Mouse (Mus musculus) ovary, postnatal 14 days (tissue): ENCODE results near the gene Rasgef1b.

ENCODE experiments used
- DNase-seq: peaks from one replicate; pipeline ENCODE4 v3.0.0; 2022; ENCODE audit warnings: low spot score

The Rasgef1b gene

GRCm38 (mm10) chr5:99728649-99729212 lies at the start of gene Rasgef1b:
Gene Rasgef1b, minus strand, starts transcription at chr5:99729065.
- peak; percentile 66 for DNase-seq

- no peak for DNase-seq
These were observed 46.5 kb upstream of the Rasgef1b start for GRCm38 (mm10) chr5:99775342-99775741.

- no peak for DNase-seq
These were observed 44.4 kb upstream of the Rasgef1b start for GRCm38 (mm10) chr5:99773265-99773664.

GRCm38 (mm10) chr5:99764246-99764645 lies 35.4 kb upstream of the Rasgef1b start:
- no peak for DNase-seq

- DNase-seq, result no peak
These were observed 30.0 kb upstream of the Rasgef1b start for GRCm38 (mm10) chr5:99758859-99759258.

GRCm38 (mm10) chr5:99753843-99754242 lies 25.0 kb upstream of the Rasgef1b start:
- no peak for DNase-seq

- no peak for DNase-seq
These were observed 24.5 kb upstream of the Rasgef1b start for GRCm38 (mm10) chr5:99753368-99753767.

- no peak for DNase-seq
These were observed 23.9 kb upstream of the Rasgef1b start for GRCm38 (mm10) chr5:99752670-99753231.

- DNase-seq, result no peak
These were observed 19.6 kb upstream of the Rasgef1b start for GRCm38 (mm10) chr5:99748417-99748816.

GRCm38 (mm10) chr5:99746087-99746486 lies 17.2 kb upstream of the Rasgef1b start:
- DNase-seq, result no peak

GRCm38 (mm10) chr5:99742874-99743273 lies 14.0 kb upstream of the Rasgef1b start:
- no peak for DNase-seq

GRCm38 (mm10) chr5:99742056-99742455 lies 13.2 kb upstream of the Rasgef1b start:
- DNase-seq, result no peak

- DNase-seq, result no peak
These were observed 9.3 kb upstream of the Rasgef1b start for GRCm38 (mm10) chr5:99737937-99738727.

GRCm38 (mm10) chr5:99729931-99730330 lies 1.1 kb upstream of the Rasgef1b start:
- no peak for DNase-seq

- DNase-seq, result peak; percentile 8
These were observed 557 bp upstream of the Rasgef1b start for GRCm38 (mm10) chr5:99729361-99729882.

- no peak for DNase-seq
These were observed 826 bp downstream of the Rasgef1b start for GRCm38 (mm10) chr5:99728027-99728451.

- DNase-seq, result no peak
These were observed 4.9 kb downstream of the Rasgef1b start for GRCm38 (mm10) chr5:99723941-99724340.

GRCm38 (mm10) chr5:99722310-99722709 lies 6.6 kb downstream of the Rasgef1b start:
- DNase-seq, result no peak

- DNase-seq, result no peak
These were observed 8.3 kb downstream of the Rasgef1b start for GRCm38 (mm10) chr5:99720554-99720953.

- DNase-seq, result no peak
These were observed 10.9 kb downstream of the Rasgef1b start for GRCm38 (mm10) chr5:99717917-99718316.

- DNase-seq, result no peak
These were observed 13.6 kb downstream of the Rasgef1b start for GRCm38 (mm10) chr5:99715281-99715744.

GRCm38 (mm10) chr5:99711947-99712346 lies 16.9 kb downstream of the Rasgef1b start:
- DNase-seq, result no peak

GRCm38 (mm10) chr5:99708706-99709105 lies 20.2 kb downstream of the Rasgef1b start:
- no peak for DNase-seq
